Mouse (Mus musculus) lung, adult 2 months (tissue): Measurements from ENCODE around the gene Clhc1. TPM values are rescaled to one million over a fixed set of nuclear protein-coding genes. Genes with fewer than 3 reads are reported as not detected.

ENCODE experiments used
- DNase-seq: peaks from one replicate; pipeline ENCODE4 v3.0.0; 2022
- H3K4me1 ChIP-seq: fragments of 200-500 bp; 2 replicates; pipeline ENCODE4 v1.6.1; 2011; ENCODE audit warnings: low read length; ENCODE audit not compliant: control insufficient read depth, insufficient read depth
- H3K4me3 ChIP-seq: fragments of 200-500 bp; replicated peaks from 2 replicates; pipeline ENCODE3; 2011; ENCODE audit warnings: low read depth, mild to moderate bottlenecking, control low read depth, low read length; ENCODE audit errors: extremely low read depth
- CTCF ChIP-seq: fragments of 200-500 bp; IDR thresholded peaks from 2 replicates; pipeline ENCODE4 v1.5.1; 2011; ENCODE audit warnings: mild to moderate bottlenecking, low read length, control low read depth; ENCODE audit not compliant: insufficient read depth
- POLR2A ChIP-seq: fragments of 200-500 bp; IDR thresholded peaks from 2 replicates; pipeline ENCODE4 v1.6.1; 2011; ENCODE audit warnings: low read depth, mild to moderate bottlenecking, control low read depth, low read length, borderline replicate concordance; ENCODE audit errors: extremely low read depth
- WGBS: fragments of 180-500 bp; shearing (Covaris S2); methylation state at CpG from one replicate; pipeline ENCODE4 v1.1.7; 2018; 5-methylcytosine and 5-hydroxymethylcytosine counted together
- polyA plus RNA-seq: library from polyadenylated mRNA; depleted of rRNA; stranded (reverse); fragments of >200 nt; gene quantifications from 2 replicates; pipeline ENCODE4 v1.2.3, GENCODE M21; 2012

Clhc1 gene
- polyA plus RNA-seq, 1 experiment = not detected

- TF ChIP-seq POLR2A = no peak
- TF ChIP-seq CTCF = no peak
- Histone ChIP-seq H3K4me1 (no peaks in the 10 kb centered on the region), H3K4me3 (no peak overlapping the region)
- no peak for DNase-seq
- WGBS = 79% methylated on average over 9 of the region's 9 CpGs
Observed at GRCm38 (mm10) chr11:29560452-29560851, 12.7 kb downstream of the Clhc1 start.

DNA sequence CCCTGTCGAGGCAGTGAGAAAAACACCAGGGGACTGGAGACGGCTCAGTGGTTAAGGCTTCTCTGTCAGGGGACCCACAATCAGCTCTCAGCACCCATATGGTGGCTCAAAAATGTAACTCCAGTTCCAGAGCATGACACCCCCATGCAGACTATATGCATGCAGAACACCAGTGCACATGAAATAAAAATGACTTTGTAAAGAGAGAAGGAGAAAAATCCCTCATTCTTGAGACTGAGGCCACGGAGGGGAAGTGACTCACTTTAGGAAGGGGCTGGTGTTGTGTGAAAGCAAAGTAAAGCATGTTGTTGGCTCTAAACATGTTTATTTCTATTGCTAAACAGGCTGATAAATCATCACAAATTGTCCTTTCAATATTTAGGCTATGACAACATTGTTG is 13.2 kb downstream of the Clhc1 start:
- WGBS = 87% methylated on average over 3 of the region's 3 CpGs
- DNase-seq = no peak
- Histone ChIP-seq H3K4me3 (no peak overlapping the region), H3K4me1 (no peaks in the 10 kb centered on the region)
- TF ChIP-seq POLR2A (no peak), CTCF (no peak)

DNA sequence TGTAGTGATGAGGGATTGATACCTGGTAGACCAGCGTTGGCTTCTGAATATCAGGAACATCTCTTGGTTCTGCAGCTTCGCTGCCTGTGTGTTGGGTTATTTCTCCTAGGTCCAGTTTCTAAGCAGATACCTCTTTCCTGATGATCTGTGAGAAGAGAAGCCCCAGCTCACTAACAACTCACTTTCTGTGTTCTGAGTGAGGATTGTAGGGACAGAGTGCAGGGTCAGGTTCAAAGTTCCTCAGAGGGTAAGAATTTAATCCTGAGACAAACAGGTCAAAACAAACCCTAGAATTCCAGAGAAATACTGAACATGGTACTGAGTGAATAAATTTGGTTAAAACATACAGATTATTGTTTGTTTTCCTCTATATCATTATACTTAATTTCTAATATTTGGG is 15.7 kb downstream of the Clhc1 start:
- TF ChIP-seq POLR2A (no peak), CTCF (no peak)
- no peak overlapping the region for H3K4me3 ChIP-seq
- 80% methylated on average over 2 of the region's 2 CpGs for WGBS
- no peak for DNase-seq
- no peaks in the 10 kb centered on the region for H3K4me1 ChIP-seq

DNA sequence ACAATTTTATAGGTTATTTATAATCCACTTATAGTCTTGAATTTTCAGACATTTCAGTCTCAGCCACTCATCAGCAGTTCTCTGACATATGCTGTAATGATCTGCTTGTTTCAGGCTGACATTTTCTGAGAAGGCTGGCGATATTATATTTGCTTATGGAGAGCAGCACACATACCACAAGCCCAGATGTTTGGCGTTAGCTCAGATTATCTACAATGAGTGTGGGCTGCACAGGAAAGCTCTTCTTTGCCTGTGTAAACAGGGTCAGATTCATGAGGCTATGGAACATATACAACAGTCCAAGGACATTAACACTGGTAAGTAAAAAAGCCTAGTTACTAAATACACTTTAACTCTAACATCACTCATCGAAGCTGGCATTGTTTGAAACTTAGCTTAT is 23.8 kb downstream of the Clhc1 start:
- H3K4me1 ChIP-seq = no peaks in the 10 kb centered on the region
- TF ChIP-seq CTCF (no peak), POLR2A (no peak)
- 28% methylated on average over 3 of the region's 3 CpGs for WGBS

DNA sequence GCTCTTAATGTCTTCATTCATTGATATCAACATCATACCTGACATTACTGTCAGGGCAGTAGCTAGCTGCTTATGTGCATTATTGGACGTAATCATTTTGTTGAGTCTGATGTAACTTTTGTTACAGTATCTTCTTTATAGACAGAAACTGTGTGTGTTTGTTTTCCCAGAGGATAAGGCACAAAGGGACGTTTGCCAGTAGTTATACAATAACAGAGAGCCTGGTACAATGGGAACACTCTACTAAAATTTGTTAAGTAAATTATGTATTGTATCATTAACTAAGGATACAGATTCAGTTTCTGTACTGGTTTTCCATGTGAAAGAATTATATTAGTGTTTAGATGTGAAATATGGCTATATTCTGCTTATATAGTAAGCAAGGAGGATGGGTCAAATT is 24.9 kb downstream of the Clhc1 start:
- no peak overlapping the region for H3K4me3 ChIP-seq
- no peak for DNase-seq
- WGBS = 69% methylated on average over 2 of the region's 2 CpGs
- H3K4me1 ChIP-seq = no peaks in the 10 kb centered on the region
- TF ChIP-seq CTCF (no peak), POLR2A (no peak)

More for the DNA sequence above, 23.8 kb downstream of the Clhc1 start:
- no peak for DNase-seq
- H3K4me3 ChIP-seq = no peak overlapping the region

DNA sequence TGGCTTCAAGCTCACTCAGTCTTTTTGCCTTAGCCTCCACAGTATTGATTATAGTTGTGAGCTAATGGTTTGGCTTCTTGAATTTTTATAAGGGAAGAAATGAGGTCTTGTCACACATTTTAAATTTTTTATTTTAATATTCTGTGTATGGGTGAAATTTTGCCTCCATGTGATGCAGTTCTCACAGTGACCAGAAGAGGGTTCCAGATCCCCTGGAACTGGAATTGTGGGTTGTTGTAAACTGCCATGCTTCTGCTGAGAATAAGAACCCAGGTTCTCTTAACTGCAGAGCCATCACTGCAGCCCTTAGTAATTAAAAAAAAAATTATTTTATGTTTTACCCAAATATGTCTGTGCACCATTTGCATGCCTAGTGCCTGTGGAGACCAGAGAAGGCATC is 31.9 kb downstream of the Clhc1 start:
- no peak for TF ChIP-seq POLR2A
- TF ChIP-seq CTCF = 0 out of 2 replicates have a peak, but pooled peaks have one; percentile 2
- H3K4me3 ChIP-seq = no peak overlapping the region
- no peaks in the 10 kb centered on the region for H3K4me1 ChIP-seq
- no peak for DNase-seq

DNA sequence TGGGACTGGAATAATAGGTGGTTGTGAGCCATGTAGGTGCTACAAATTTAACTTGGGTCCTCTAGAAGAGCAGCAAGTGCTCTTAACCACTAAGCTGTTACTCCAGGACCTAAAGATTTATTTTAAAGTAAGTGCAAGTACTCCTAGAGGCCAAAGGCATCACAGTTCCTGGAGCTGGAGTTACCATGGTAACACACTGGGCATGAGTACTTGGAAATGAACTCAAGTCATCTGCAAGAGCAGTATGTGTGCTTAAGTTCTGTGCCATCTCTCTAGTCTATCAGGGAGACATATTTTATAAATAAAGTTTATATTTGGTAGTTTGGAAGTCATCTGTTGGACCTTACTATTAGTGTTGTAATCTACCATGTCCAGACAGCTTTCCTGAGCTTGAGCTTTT is 47.5 kb downstream of the Clhc1 start:
- no peak overlapping the region for H3K4me3 ChIP-seq

GRCm38 (mm10) chr11:29597159-29597558 is 49.4 kb downstream of the Clhc1 start:
- Histone ChIP-seq H3K4me3 (no peak overlapping the region), H3K4me1 (no peaks in the 10 kb centered on the region)
- no peak for TF ChIP-seq POLR2A
- TF ChIP-seq CTCF = no peak
- DNase-seq = no peak

More for the DNA sequence above, 47.5 kb downstream of the Clhc1 start:
- H3K4me1 ChIP-seq = no peaks in the 10 kb centered on the region
- no peak for TF ChIP-seq CTCF
- TF ChIP-seq POLR2A = no peak
- no peak for DNase-seq

- Histone ChIP-seq H3K4me3 (no peak overlapping the region), H3K4me1 (no peaks in the 10 kb centered on the region)
- TF ChIP-seq CTCF (no peak), POLR2A (no peak)
- DNase-seq = no peak
Observed at GRCm38 (mm10) chr11:29599000-29599399, 51.2 kb downstream of the Clhc1 start.

DNA sequence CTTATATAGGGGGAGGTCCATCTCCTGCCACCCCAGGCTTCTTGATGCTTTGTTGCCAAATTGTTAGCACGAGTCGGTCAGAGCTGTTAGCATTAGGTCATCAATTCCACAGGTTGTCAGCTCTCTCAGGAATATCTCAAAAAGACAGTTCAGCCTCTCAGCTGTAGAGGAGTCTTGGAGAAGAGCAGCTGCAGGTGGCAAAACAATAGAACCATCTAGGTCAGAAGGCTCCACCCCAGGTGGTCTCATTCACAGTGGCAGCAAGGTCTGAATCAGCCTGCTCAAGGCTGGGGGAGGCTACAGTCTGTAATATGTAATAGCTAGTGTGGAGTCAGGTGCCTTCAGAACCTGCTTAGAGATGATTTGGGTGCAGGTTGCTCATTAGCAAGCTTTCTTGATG is 55.8 kb downstream of the Clhc1 start:
- no peak for TF ChIP-seq POLR2A
- no peak for TF ChIP-seq CTCF
- DNase-seq = no peak
- Histone ChIP-seq H3K4me3 (no peak overlapping the region), H3K4me1 (no peaks in the 10 kb centered on the region)
- 34% methylated on average over 2 of the region's 2 CpGs for WGBS

DNA sequence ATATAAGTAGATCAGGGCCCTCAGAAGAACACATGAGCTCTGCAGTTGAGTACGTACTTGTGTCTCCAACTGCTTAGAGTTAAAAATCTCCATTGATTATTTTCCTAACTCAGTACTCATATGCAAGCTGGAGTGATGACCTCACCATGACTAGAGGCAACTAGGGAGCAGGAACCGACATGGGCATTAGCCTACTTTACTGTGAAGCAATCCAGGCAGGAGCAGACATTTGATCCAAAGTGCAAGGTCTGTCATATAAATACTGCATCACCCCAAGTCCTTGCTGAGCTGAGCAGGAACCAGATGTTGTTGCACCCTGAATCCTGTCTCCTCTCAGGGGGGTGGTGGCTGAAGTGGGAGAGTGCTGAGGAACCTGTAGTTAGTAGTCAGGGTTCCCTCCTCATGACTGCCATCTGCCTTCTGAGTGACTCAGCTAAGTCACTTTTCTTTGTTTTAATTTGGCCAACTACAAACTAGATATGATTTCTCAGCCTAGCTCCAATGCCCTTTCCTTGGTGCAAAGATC is 59.8 kb downstream of the Clhc1 start:
- no peak for TF ChIP-seq CTCF
- no peak for TF ChIP-seq POLR2A
- Histone ChIP-seq H3K4me3 (no peak overlapping the region), H3K4me1 (no peaks in the 10 kb centered on the region; the same call in 1 of the 2 replicates)
- 76% methylated on average over 2 of the region's 2 CpGs for WGBS
- no peak for DNase-seq
